Mouse (Mus musculus) liver, embryonic 14.5 days (tissue): ENCODE measurements around the gene Ush2a. TPM values are rescaled to one million over a fixed set of nuclear protein-coding genes. Genes with fewer than 3 reads are reported as not detected.

Source experiments
- ATAC-seq: fragments of 200-750 bp; cut with Nextera tagmentation; 2 replicates; pipeline ENCODE4 v1.8.0; 2017; ENCODE audit warnings: moderate number of reproducible peaks, mild to moderate bottlenecking, moderate library complexity; ENCODE audit not compliant: insufficient read depth
- DNase-seq, 3 experiments: peaks; one replicate each; pipeline ENCODE4 v3.0.0-alpha.2; 2012 to 2013; ENCODE audit warnings: low read depth in 3 of 3, low spot score in 3 of 3
- H3K27ac ChIP-seq: fragments of 300-500 bp; sonication (generic); 2 replicates; pipeline ENCODE4 v1.5.1; 2014; ENCODE audit warnings: moderate library complexity, mild to moderate bottlenecking, control low read depth, inconsistent platforms
- H3K27me3 ChIP-seq: fragments of 300-500 bp; sonication (generic); 2 replicates; pipeline ENCODE4 v1.6.1; 2014; ENCODE audit warnings: mild to moderate bottlenecking, low read length, moderate library complexity; ENCODE audit not compliant: control insufficient read depth, insufficient read depth
- H3K36me3 ChIP-seq: fragments of 300-500 bp; sonication (generic); replicated peaks from 2 replicates; pipeline ENCODE4 v1.6.1; 2014; ENCODE audit warnings: low read depth; ENCODE audit not compliant: control insufficient read depth, insufficient read depth
- H3K4me1 ChIP-seq, 2 experiments: fragments of 200-500 bp in 1 of 2; fragments of 300-500 bp in 1 of 2; sonication (generic) in 1 of 2; replicated peaks; 2 replicates each; pipeline ENCODE4 v1.6.1; 2012 to 2014; ENCODE audit warnings: antibody characterized with exemption in 1 of 2, inconsistent platforms in 1 of 2, low read length in 1 of 2; ENCODE audit not compliant: control insufficient read depth in 2 of 2, insufficient read depth in 2 of 2
- H3K4me2 ChIP-seq: fragments of 300-500 bp; sonication (generic); 2 replicates; pipeline ENCODE4 v1.6.1; 2014; ENCODE audit warnings: low read depth, mild to moderate bottlenecking, control low read depth, moderate library complexity
- H3K4me3 ChIP-seq, 2 experiments: fragments of 200-500 bp in 1 of 2; fragments of 300-500 bp in 1 of 2; sonication (generic) in 1 of 2; 2 replicates each; pipeline ENCODE4 v1.5.1; 2012 to 2014; ENCODE audit warnings: low read depth in 2 of 2, low read length in 2 of 2, mild to moderate bottlenecking in 2 of 2, control low read depth in 1 of 2, inconsistent platforms in 1 of 2, moderate library complexity in 1 of 2; ENCODE audit not compliant: insufficient read depth in 1 of 2
- H3K9ac ChIP-seq: fragments of 300-500 bp; sonication (generic); replicated peaks from 2 replicates; pipeline ENCODE4 v1.6.1; 2014; ENCODE audit warnings: mild to moderate bottlenecking, control low read depth, moderate library complexity
- H3K9me3 ChIP-seq: fragments of 300-500 bp; sonication (generic); 2 replicates; pipeline ENCODE4 v1.6.1; 2016; ENCODE audit warnings: low read length, mixed read lengths; ENCODE audit not compliant: control insufficient read depth
- CTCF ChIP-seq: IDR thresholded peaks from 2 replicates; pipeline ENCODE4 v1.5.1; 2016; ENCODE audit warnings: antibody characterized with exemption, low read depth, control low read depth
- EP300 ChIP-seq: IDR thresholded peaks from 2 replicates; pipeline ENCODE4 v1.6.1; 2016; ENCODE audit warnings: antibody characterized with exemption, low read depth
- WGBS: fragments of 180-500 bp; shearing (Covaris S2); extraction: QIAGEN DNeasy Blood & Tissue Kit; methylation state at CpG from one replicate; pipeline ENCODE4 v1.1.7; 2014; ENCODE audit not compliant: insufficient replicate concordance; 5-methylcytosine and 5-hydroxymethylcytosine counted together
- polyA plus RNA-seq, 2 experiments: library from polyadenylated mRNA; depleted of rRNA in 1 of 2; stranded (reverse) in 1 of 2; unstranded in 1 of 2; fragments of >200 nt; fragmentation: Nextera tagmentation in 1 of 2; extraction: Ambion mirVana in 1 of 2; gene quantifications; 2 replicates each; pipeline versions ENCODE4 v1.2.1 to v1.2.3; 2012 to 2014

Gene Ush2a
- polyA plus RNA-seq, 2 experiments = 0.02 TPM; not detected in 1

DNA sequence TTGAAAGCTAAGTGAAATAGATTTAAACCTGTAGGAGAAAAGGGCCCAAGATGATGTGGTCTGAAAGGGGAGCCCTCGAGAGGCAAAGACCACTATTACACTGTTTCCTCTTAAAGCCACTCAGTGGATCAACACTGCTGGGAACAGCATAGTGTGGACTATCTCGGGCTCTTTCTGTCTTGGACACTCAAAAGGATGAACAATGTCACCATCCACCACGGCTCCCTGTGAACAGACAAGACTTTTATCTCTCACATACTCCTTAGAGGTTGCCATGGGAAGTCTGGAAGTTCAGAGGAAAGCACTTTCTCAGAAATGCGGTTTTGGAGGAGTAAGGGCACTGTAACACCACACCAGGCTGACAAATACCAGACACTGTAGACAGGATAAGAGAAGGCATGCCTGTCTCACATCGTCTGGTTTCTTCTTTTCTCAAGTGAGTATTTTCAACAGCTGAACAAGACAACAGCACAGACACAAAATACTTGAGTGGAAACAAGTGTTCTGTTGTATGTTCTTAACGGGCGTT is 124.0 kb downstream of the Ush2a start:
- no peak overlapping the region for H3K4me2 ChIP-seq
- WGBS = 32% methylated on average over 7 of the region's 7 CpGs
- no peaks in the 10 kb centered on the region for H3K9me3 ChIP-seq
- ATAC-seq (peak; percentile 24), DNase-seq (peak in 1 of 3 experiments; percentile 50)
- no peaks in the 10 kb centered on the region for H3K27me3 ChIP-seq
- peaks cover 16 to 25% of the 10 kb centered on the region in 2 experiments for H3K4me1 ChIP-seq
- no peak overlapping the region for H3K4me3 ChIP-seq
- TF ChIP-seq CTCF = no peak
- TF ChIP-seq EP300 = no peak
- no peak overlapping the region for H3K9ac ChIP-seq
- H3K27ac ChIP-seq = peak overlapping the region; percentile 41
- H3K36me3 ChIP-seq = no peaks in the 10 kb centered on the region

GRCm38 (mm10) chr1:188387321-188387720 is 125.5 kb downstream of the Ush2a start:
- H3K36me3 ChIP-seq = no peaks in the 10 kb centered on the region
- H3K27ac ChIP-seq = peak overlapping the region; percentile 37; the same call in 1 of the 2 replicates
- no peak overlapping the region; the same call in 1 of the 2 replicates for H3K4me2 ChIP-seq
- TF ChIP-seq CTCF (no peak), EP300 (no peak)
- H3K9ac ChIP-seq = no peak overlapping the region
- H3K4me3 ChIP-seq = no peak overlapping the region
- peaks cover 16 to 25% of the 10 kb centered on the region in 2 experiments for H3K4me1 ChIP-seq
- no peak for DNase-seq
- H3K27me3 ChIP-seq = no peaks in the 10 kb centered on the region
- peak; percentile 51; the same call in 1 of the 2 replicates for ATAC-seq
- 26% methylated on average over 3 of the region's 3 CpGs for WGBS
- no peaks in the 10 kb centered on the region for H3K9me3 ChIP-seq

DNA sequence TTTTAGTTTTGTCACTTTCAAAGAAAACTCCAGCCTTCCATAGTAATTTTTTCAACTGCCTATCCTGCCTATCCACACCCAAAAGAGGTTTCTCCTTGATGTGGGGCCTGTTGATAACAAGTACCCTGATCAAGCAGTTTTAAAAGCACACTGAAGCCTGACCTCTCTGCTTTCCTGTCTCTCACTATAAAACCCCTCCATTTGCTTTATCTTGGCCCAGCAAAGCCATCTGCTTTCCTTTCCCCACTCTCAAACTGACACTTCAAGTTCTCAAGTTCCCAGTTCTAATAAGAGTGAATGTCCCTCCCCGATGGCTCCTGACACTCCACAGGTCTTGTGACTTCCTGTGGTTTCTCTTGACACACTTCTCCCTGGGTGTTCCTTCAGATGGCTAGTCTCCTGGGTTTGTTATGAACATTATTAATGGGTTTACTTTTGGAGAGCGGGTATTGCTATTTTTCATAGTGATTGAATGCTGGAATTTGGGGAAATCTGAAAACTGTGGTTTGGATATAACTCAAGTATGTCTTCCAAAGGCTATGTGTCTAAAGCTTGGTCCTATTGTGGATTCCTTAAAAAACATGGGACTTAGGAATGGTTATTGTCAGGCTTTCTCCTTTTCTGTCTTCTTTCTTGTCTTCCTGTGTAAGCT is 126.1 kb downstream of the Ush2a start:
- WGBS = 9% methylated on average over 2 of the region's 2 CpGs
- H3K27ac ChIP-seq = peak overlapping the region; percentile 76
- H3K9me3 ChIP-seq = no peaks in the 10 kb centered on the region
- H3K9ac ChIP-seq = peak overlapping the region; percentile 40
- H3K4me2 ChIP-seq = peak overlapping the region; percentile 32
- peaks cover 16 to 25% of the 10 kb centered on the region in 2 experiments for H3K4me1 ChIP-seq
- no peaks in the 10 kb centered on the region for H3K36me3 ChIP-seq
- ATAC-seq = peak; percentile 89
- H3K4me3 ChIP-seq = no peak overlapping the region
- H3K27me3 ChIP-seq = no peaks in the 10 kb centered on the region
- peak; percentile 52 to 61 (median 55) for DNase-seq
- TF ChIP-seq EP300 (peak; percentile 86), CTCF (no peak)

- no peaks in the 10 kb centered on the region for H3K36me3 ChIP-seq
- no peak overlapping the region for H3K4me3 ChIP-seq
- H3K27ac ChIP-seq = no peak overlapping the region
- ATAC-seq (no peak), DNase-seq (no peak)
- no peaks in the 10 kb centered on the region for H3K9me3 ChIP-seq
- peaks cover 16 to 25% of the 10 kb centered on the region in 2 experiments for H3K4me1 ChIP-seq
- WGBS = 72% methylated on average over 6 of the region's 6 CpGs
- H3K27me3 ChIP-seq = no peaks in the 10 kb centered on the region
- no peak for TF ChIP-seq CTCF
- no peak for TF ChIP-seq EP300
- H3K9ac ChIP-seq = no peak overlapping the region
- no peak overlapping the region for H3K4me2 ChIP-seq
Measured at GRCm38 (mm10) chr1:188390080-188390479, 128.3 kb downstream of the Ush2a start.

DNA sequence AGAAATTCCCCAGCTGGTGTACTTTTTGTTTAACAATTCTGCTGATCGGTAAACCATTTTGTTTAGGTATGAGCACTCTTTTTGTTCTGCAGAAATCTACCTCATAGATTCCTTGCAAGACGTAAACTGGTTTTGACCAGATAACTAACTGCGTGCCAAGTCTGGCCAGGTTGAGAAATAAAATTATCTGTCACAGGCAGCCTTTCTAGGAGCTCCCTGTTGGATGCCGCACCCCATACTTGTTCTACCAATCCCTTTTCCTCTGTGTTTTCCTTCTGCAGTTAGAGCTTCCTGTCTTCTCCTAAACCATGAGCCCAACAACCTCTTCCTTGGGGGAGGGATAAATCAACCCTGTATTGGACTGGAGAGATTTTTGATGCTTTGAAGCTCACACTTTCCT is 145.4 kb downstream of the Ush2a start:
- H3K4me3 ChIP-seq = no peak overlapping the region
- H3K27me3 ChIP-seq = no peaks in the 10 kb centered on the region
- H3K4me2 ChIP-seq = no peak overlapping the region
- H3K36me3 ChIP-seq = no peaks in the 10 kb centered on the region
- H3K9ac ChIP-seq = no peak overlapping the region
- peaks cover 0 to 10% of the 10 kb centered on the region in 2 experiments; a peak in 2 of 4 replicates for H3K4me1 ChIP-seq
- 39% methylated on average over 4 of the region's 4 CpGs for WGBS
- ATAC-seq = peak; percentile 74
- no peak for TF ChIP-seq EP300
- TF ChIP-seq CTCF = no peak
- DNase-seq = no peak
- no peak overlapping the region for H3K27ac ChIP-seq
- H3K9me3 ChIP-seq = no peaks in the 10 kb centered on the region
